Mouse (Mus musculus): ENCODE data around the gene Triap1.
A peak's percentile ranks its signal among the peaks of the same experiment; 100 is the strongest.
"Not testable (repeated sequence)": the region's sequence is repeated elsewhere in the genome, so short reads cannot be mapped to it uniquely, and the experiment has no call there.

The Triap1 gene

DNA sequence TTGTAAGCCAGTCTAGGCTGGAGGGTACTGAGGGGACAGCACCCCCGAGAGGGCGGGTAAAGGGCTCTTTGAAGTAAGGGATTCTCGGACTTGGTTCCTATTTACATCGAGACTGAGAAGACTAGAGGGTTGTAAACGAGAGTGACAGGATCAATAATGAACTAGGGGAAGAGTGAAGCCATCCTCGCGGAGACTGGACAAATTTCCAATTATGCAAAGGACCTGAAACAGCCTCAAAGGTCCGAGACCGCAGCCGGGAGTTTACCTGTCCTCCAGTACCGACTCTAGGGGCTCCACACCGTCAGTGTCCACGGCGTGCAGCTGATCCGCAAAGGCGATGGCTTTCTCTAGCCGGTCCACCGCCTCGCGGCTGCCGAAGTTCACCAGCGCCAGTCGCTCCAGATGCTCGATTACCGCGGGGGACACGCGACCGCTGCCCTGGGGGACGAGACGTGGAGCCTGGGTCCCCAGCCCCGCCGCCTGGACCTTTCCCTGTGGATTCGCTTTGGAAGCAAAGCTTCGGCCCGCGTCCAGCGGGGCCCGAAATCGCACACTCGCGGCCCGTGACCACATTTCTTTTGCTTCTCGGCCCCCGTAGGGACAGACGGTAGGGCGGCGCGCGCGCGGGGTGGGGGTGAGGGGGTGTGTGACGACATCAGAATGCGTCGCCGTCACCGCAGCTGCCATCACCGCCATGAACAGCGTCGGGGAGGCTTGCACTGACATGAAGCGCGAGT is at the start of gene Triap1, which contains the start of gene Gatc:
TSS of gene Triap1 (plus strand) at position 649 of the 737 bp plus-strand sequence.
TSS of gene Gatc (minus strand) at position 602 of the 737 bp plus-strand sequence.
- DNase-seq (ENCODE audit: low read depth, low spot score), result peak; percentile 86

DNA sequence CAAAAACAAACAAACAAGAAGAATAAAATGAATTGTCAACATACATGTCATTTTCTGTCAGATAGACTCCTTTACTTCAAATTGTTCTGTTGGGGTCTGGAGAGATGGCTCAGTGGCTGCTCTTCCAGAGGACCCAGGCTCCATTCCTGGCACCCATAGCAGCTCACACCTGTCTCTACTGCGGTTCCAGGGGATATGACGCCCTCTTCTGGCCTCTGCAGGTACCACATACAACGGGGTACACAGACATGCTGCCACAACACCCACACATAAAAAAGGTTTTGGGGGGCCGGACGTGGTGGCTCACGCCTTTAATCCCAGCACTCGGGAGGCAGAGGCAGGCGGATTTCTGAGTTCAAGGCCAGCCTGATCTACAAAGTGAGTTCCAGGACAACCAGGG is 46.9 kb upstream of the Triap1 start:
- peak; percentile 69 for DNase-seq (ENCODE audit: low read depth, low spot score)

DNA sequence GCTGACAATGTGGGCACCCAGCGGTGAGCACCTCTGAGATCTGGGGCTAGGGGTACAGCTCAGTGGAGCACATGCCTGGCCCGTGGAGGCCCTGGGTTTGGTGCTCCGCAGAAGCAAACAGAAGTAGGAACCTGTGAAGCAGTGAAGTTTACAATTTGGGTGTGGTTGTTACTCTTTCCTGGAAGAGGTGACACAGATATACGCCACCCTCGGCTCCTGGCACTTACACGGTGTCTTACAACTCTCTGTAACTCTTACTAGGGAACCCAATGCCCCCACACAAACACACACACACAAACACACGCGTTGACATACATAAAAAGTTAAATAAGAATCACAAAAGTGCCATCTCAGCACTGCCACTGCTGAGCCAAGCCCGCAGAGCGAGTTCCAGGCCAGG is 44.7 kb upstream of the Triap1 start:
- DNase-seq (ENCODE audit: low read depth, low spot score), result no peak

DNA sequence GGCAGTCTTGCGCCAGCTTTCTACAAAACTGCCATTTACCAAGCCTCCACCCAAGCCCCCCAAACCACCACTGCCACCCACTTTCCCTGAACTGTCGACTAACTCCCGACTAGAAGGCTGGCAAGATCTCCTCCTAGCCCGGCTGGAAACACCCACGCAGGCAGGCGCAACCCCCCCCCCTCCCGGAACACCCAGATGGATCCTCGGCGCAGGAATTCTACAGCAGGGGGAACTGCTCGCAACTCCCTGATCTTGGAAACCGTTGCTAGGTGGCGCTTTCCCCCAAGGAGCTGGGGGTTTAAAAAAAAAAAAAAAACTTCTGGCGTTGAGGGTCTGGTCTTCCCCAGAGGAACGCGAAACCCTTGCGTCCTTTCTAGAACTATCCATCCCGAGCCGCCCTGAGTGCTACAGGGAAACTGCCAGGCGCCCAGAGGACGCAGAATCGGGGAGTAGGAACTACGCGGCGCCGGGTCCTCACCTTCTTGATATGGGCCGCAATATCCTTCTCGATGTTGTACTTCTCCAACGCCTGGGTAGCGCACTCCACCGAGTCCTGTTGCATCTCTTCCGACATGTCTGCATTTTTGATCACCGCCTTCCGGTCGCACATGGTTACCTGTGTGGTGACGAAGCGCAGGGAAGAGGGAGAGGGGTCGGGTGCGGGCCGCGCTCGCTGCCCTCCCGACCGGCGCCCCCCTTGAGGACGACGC is 40.8 kb upstream of the Triap1 start:
- DNase-seq (ENCODE audit: low read depth, low spot score), result peak; percentile 87

DNA sequence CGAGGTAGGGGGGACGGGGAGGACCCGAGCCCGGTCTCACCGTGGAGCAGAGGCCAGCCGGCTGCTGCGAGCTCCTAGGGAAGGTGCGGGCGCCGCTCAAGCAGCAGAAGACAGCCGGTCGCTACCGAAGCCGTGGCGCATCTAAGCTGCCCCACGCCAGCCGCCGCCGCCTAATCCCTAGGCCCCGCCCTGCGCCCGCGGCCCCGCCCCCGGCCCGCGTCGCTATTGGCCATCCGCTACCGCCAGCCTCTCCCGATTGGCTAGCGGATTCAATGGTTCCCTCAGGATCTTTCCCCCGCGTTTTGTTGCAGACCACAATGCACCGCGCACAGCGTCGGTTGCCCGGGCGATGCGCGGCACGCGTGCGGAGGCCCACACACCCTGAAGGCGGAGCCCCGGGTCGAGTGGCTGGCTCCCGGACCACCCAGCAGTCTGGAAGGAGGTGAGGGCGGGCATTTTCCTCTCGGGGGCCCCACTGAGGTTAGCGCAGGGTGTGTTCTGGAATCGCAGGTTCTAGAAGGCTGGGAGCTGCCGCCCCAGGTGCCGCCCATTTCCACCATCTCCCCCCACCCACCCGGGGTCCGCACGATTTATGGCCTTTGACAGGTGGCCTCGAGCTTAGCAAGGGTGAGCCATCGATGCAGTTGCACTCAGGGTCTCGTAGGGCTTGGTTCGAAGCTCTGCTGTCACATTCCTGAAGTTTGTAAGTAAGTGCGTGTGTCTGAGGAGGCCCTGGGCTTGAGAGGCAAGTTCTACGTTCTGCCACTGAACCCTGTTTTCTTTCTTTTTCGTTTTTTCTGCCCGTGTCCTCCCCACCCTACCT is 40.0 kb upstream of the Triap1 start, which contains the start of gene Dynll1:
TSS of gene Dynll1 (minus strand) at position 208 of the 823 bp plus-strand sequence.
- peak; percentile 98 for DNase-seq (ENCODE audit: low read depth, low spot score)

DNA sequence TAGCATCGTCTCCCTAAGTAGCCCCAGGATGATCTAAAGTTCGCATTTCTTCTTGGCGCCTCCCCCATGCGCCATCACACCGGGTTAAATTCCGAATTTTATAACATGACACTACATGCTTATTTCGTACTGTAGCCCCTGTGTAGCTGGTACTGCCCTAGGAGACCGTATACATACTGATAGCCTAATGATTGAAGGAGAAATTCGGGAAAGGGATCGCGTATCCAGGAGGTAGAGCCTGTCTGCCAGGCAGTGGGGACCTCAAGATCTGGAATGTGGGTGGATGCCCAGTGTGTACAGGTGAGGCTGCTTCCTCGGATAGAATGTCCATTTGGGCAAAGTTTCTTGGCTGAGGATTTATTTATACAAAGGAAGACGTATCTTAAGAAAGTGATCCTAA is 39.4 kb upstream of the Triap1 start:
- no peak for DNase-seq (ENCODE audit: low read depth, low spot score)

DNA sequence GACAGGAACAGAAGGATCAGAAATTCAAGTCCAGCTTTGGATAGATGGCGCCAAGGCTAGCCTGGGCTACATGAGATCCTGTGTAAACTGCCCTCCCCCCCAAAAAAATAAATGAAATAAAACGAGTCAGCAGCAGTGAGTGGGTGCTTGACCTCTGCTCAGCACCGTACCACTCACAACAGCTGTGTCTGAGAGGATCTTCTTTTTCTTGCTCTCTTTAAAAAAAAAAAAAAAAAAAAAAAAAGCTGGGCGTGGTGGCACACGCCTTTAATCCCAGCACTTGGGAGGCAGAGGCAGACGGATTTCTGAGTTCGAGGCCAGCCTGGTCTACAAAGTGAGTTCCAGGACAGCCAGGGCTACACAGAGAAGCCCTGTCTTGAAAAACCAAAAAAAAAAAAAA is 38.8 kb upstream of the Triap1 start:
- not testable (repeated sequence) for DNase-seq (ENCODE audit: low read depth, low spot score)

DNA sequence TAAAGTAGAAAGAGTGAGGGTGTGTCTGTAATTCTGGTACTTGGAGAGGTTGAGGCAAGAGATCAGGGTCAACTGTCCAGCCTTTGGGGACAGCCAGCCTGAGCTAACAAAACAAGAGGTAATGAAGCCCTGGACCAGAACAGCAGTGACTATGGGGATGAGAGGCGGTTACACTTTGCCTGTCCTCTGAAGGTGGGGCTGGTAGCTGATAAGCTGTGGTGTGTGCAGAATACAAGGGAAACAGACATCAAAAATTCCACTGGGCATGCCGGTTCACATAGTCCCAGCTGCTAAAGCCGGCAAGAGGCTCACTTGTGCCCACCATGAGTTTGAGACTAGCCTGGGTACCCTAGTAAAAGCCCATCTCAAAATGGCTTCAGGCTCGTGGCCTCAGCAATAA is 28.7 kb upstream of the Triap1 start:
- no peak for DNase-seq (ENCODE audit: low read depth, low spot score)

DNA sequence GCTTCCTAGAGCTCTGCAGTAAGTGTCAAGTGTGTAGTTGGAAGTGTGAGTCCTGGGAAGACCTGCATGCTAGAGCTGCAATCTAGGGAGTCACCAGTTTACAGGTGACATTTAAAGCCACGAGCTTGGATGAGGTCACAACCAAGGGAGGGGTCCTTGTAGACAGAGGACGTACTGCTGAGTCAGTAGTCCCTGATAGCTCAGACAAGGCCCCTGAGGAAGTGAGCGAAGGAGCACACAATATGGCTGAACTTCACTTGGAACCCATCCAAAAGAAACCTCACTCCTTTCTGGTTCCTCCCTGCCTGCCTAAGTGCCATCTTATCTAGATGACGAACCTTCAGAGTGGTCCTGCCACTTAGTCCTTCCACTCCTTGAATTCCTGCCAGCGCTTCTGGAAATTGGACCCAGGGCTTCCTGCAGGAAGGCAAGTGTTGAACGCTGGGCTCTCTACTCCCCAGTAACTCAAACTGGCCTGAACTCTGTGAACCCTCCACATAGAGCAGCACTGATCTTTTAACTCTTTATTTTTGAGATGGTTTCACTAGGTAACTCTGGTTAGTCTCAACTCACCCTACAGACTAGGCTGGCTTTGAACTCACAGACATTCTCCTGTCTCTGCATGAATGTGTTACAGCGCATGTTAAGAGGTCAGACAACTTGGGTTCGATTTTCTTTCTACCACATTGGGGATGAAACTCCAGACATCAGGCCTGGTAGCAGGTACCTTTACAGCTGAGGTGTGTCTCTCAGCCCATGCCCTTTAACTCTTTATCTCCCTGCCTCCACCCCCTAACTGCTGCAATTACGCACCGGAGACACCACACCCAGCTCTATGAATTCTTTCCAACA is 28.0 kb upstream of the Triap1 start:
- no peak for DNase-seq (ENCODE audit: low read depth, low spot score)

DNA sequence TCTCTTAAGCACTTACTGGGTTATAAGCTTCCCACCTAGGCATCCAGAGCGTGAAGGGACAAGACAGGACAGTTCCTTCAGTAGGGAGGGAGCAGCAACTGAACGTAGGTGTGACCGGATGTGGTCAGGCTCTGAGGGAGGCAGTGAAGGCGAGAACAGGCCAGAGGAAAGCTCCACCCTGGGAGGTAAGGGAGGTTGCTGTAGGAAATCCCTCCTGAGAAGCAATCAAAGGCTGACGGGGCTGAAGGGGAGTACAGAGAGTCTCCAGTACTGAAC is 27.4 kb upstream of the Triap1 start:
- DNase-seq (ENCODE audit: low read depth, low spot score), result no peak

DNA sequence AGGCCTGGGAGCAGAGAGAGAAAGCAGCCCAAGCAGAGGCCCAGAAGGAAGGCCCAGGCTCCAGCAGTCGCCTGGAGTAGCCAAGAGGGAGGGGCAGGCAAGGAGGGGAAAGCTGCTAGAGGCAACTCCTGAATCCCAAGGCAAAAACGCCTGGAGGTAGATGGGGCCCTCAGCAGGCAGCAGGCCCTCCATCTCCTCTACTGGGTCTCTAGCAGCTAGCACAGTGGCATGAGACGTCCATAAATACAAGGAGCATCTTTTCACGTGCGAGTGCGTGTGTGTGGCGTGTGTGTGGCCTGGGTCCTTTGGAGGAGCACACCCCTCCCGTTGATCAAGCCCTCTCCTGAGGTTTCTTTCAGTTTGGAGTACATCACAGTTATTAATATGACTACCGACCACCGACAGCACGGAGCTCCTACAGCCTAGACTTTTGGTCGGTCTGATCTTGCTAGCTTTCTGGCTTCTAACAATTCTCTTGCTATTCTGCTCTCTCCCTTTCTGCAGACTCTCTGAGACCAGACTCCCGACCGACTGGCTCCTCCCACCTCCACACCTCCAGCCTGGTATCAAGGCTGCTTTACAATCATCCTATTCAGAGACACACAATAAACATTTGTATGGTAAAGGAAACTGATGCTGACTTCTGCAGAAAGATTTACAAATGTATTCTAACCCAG is 23.9 kb upstream of the Triap1 start:
- peak; percentile 49 for DNase-seq (ENCODE audit: low read depth, low spot score)

DNA sequence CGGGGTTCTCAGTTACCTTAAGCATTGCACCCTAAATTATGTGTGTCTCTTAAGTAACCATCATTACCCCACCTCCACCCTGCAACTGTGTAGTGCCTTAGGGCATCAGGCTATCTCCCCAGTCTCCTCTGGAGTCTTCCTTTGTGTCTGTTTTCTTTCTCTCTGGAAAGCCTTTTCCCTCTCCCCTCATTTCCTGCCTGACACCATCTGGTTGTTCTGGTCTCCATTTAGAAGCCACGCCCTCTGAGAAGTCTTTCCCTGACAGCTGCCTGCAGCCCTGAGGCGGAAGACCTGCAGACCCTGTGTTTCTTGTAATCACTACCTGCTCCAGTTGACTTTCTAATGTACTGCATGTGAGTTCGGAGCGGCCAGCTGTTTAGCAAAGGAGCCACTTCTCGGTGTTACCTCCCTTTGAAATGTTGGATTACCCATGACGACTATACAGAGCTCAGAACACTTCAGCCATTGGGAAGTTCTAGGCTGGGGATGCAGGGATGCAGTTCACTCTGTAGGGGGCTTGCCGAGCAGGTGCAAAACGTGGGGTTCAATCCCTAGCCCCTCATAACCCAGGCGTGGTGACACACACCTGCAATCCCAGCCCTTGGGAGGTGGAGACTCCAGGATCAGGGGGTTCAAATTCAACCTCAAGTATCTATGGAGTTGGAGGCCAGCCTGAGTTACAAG is 23.2 kb upstream of the Triap1 start:
- DNase-seq (ENCODE audit: low read depth, low spot score), result peak; percentile 95

DNA sequence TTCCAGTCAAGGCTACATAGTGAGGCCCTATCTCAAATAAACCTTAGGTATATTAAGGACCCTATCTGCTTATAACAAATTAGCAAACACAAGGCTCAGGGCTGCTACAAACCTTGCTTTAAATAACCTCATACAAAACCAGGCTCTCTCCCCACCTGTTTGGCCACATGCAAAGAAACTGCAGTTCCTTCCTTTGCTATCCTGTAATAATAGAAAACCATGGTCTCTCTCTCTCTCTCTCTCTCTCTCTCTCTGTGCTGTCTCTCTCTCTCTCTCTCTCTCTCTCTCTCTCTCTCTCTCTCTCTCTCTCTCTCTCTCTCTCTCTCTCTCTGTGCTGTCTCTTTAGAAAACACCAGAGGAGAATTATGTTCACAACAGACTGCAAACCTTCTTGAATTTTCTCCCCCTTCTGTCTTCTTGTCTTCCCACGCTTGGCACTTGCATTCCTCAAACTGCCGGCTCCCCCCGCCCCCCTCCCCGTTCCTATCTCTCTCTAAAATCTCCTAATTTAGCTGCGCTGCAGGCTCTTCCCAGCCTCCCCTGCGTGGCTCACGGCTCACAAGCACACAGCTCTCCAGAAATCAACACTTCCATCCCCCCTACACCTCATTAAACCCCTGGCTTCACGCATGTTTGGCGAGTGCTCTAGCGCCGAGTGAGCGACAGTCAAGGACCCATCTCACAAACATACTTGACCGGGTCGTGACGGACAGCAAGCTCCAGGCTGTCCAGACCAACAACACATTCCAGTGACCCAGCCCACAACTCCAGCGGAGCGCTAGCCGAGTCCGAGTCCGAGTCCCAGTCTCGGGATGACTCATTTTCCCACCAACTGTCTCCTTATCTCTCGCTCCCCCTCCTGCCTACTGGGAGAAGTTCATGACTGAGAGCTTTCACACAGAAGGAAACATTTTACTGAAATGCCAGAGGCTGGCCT is 21.8 kb upstream of the Triap1 start:
- DNase-seq (ENCODE audit: low read depth, low spot score), result peak; percentile 88

DNA sequence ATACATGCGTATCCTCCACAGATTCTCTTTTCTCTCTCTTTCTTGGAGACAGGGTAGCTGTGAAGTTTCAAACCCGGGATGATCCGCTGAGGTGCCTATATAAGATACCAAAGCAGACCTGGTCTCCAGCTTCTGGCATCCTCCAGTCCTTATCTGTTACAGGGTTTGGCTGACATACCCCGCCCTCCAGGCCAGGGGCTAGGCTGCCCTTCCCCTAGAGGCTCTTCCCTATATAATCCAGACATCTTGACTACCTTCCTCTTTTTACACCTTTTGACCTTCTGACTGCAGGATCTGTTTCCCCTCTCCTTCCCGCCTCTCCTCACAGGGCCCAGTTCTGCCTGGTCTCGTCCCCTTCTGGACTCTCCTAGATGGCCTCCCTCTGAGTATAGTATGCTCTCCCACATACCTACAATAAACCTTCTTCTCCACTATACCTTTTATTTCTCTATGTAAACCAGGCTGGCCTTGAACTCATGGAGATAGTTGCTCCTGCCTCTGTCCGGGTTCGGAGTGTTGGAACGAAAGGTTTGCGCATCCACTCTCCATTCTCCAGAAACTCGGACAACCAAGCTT is 14.7 kb upstream of the Triap1 start:
- DNase-seq (ENCODE audit: low read depth, low spot score), result no peak

DNA sequence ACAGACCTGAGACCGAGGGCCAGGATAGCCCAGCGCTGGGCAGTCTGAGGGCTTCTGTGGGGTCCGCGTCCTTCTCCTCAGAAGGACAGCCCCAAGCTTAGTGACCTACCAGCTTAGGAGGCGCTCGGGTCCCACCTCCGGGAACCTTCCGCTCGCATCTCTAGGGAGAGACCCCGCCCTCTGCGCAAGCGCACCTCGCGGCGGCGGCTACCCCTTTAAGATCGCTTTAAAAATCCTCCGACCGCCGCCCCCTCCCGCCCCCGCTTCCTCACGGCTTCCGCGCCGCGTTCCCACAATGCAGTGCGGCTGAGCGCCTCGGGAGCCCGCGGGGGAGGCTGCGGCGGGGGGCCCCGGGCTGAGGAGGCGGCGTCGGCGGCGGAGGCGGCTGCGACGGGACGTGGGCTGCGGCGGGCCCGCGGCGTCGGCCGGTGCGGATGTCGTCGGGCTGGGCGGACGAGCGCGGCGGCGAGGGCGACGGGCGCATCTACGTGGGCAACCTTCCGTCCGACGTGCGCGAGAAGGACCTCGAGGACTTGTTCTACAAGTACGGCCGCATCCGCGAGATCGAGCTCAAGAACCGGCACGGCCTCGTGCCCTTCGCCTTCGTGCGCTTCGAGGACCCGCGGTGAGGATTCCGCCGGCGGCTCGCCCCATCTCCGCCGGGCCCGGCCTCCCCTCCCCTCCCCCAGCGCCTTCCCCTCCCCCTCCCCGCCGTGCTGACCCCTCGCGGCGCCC is 14.0 kb upstream of the Triap1 start, which contains the start of gene Srsf9:
TSS of gene Srsf9 (plus strand) at position 303 of the 735 bp plus-strand sequence.
- peak; percentile 93 for DNase-seq (ENCODE audit: low read depth, low spot score)

DNA sequence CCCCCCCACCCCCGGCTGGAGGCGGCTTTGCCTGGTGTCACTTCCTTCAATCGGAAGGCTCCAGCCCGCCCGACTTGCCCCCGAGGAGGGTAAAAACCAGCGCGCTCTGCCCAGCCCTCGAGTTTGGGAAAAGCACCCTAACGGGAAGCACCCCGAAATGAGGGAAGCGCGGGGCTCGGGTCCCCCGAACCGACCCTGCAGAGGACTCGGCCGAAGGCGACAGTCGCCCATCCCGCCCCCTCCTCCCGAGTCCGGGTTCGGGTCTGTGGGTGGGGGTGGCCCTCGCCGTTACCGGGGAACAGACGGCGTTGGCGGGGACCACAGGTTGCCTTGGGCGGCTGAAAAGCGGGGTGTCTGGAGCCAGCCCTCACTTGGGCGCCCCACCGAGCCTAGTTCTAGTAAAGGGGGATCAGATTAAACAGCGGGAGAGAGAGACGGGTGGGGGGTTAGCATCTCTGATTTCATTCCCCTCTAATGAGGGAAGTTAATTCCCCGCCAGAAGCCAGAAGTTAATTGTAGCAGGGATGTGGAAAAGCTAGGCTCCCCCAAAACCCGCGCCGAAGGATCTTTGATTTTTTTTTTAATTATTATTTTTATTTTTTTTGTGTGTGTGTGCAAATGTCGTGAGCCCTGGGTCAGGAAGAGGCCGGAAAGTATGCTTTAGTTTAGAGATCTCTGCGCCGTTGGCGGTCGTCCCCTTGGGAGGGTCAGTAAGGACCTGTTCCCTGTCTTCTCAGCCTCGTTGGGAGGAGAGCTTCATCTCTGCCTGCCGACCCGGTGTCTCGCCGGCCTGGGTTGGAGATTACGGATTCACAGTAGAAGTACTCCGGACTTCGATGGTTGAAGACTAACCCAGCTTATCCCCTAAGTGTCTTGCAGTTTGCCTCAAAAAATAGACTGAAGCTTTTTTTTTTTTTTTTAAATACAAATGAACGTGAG is 13.1 kb upstream of the Triap1 start:
- DNase-seq (ENCODE audit: low read depth, low spot score), result peak; percentile 21

DNA sequence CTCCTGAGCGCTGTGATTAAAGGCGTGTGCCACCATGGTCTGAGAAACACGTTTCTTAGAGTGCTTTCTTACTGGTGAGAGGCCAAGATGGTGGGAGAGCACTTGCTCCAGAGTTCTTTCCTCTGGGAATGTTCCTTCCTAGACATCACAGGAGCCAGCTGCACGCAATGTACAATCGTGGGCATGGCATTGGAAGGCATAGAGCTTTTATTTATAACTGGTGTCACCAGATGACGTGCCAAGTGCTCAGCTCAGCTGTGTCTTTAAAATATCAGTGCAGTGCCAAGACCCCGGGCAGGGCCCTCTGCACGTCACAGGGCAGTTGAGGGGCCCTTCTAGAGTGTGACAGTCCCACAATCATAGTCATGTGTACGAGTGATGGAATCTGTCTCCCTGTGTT is 10.1 kb upstream of the Triap1 start:
- no peak for DNase-seq (ENCODE audit: low read depth, low spot score)
